Mouse (Mus musculus) erythroblast, adult 5-6 weeks (primary cell): ENCODE results near the gene Card19. TPM values are rescaled to one million over a fixed set of nuclear protein-coding genes. Genes with fewer than 3 reads are reported as not detected.

Experiments used
- ATAC-seq: replicated peaks from 2 replicates; pipeline ENCODE4 v1.8.0; 2016; ENCODE audit warnings: moderate number of reproducible peaks, mild to moderate bottlenecking, moderate TSS enrichment, inconsistent platforms; ENCODE audit not compliant: poor library complexity, low FRiP score, severe bottlenecking
- total RNA-seq, 2 experiments: library from RNA; stranded (forward) in 1 of 2; stranded (reverse) in 1 of 2; fragments of 150-400 nt in 1 of 2; fragments of 200-764, 138-1000 nt in 1 of 2; gene quantifications; 2 replicates each; pipeline versions ENCODE4 v1.2.3 to v1.2.4; 2015 to 2017; ENCODE audit warnings: low replicate concordance in 2 of 2

The Card19 gene
- total RNA-seq (2015; ENCODE audit: low replicate concordance) (13.1 and 22.8 TPM in 2 replicates), total RNA-seq (2017; ENCODE audit: low replicate concordance) (8.2 and 8.9 TPM in 2 replicates)

DNA sequence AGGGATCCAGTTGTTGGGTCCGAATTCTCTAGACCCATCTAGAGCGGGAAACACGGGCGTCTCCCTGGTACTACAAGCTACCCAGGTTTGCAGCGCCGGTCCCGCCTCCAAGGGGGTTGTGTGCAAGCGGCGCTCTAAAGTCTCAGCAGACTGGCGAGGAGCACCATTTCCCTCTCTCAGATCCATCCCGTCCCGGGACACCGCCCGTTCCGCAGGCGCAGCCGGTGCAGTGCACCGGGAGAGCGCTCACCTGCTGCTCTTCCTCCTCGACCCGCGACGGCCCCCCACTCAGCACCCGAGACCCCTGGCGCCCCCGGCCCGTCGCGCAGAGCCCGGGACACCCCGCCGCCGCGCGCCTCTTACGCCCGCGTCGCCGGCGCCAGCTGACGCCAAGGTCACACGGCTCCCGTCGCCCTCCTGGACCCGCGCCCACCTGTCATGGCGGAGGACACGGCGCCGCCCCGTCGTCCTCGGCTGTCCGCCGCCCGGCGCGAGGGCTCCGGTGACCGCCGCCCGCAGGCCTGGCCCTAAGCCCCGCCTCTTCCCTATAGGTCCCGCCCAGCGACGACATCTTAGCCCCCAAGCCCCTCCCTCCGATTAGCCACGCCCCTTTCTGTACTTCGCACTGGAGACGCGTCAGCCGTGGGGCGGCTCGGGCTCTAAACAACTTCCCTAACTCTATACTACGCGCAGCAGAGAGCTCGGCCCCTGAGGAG lies at the start of gene Card19:
Card19 (minus strand) TSS at position 534 of the 716 bp plus-strand sequence.
- peak; percentile 90 for ATAC-seq

- ATAC-seq, result no peak
Observed at GRCm38 (mm10) chr13:49260036-49260722, 44.3 kb upstream of the Card19 start.

GRCm38 (mm10) chr13:49257819-49258313 lies 42.0 kb upstream of the Card19 start:
- ATAC-seq, result no peak

DNA sequence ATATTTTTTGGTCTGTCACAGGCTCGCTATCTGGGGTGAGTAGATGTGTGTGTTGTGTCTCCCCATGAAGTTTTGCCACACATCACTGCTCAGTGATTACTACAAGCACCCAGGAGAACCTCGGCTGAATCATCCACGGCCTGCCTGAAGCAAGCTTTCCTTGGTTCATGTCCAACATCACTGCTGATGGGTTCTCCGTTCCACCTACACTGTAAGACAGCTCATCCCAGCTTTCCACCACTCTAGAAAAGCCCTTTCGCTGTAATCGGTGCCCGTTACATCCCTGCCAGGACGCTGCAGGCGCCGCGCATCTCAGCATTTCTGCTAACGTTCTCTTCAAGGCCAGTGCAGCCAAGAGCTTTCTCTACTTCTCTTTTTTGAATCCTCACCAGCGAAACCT lies 36.9 kb upstream of the Card19 start:
- ATAC-seq, result no peak

GRCm38 (mm10) chr13:49252113-49252512 lies 36.3 kb upstream of the Card19 start:
- ATAC-seq, result no peak

GRCm38 (mm10) chr13:49250716-49251517 lies 35.1 kb upstream of the Card19 start:
- ATAC-seq, result no peak

DNA sequence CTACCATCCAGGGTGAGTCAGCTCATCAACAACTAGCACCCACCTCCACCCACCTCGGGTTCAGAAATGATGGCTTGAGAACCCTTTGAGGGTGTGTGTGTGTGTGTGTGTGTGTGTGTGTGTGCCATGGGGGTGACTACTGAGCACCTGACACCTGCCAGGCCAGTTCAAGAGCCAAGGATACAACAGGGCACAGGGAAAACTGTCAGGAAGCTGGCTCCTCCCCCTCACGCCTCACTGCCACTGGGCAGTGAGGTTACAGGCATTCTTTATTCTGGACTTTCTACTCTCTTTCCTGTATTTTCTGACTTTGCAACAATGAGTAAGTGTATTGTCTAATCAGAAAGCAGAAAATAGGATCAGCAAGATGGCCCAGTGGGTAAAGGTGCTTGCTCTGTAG lies 33.8 kb upstream of the Card19 start:
- ATAC-seq, result no peak

- ATAC-seq, result no peak
Observed at GRCm38 (mm10) chr13:49248923-49249322, 33.1 kb upstream of the Card19 start.

GRCm38 (mm10) chr13:49248467-49248862 lies 32.6 kb upstream of the Card19 start, which contains the start of gene Susd3:
TSS of gene Susd3 (minus strand) at chr13:49248706.
- ATAC-seq, result no peak

- ATAC-seq, result no peak
Observed at GRCm38 (mm10) chr13:49247740-49248466, 32.1 kb upstream of the Card19 start.

GRCm38 (mm10) chr13:49247232-49247739 lies 31.4 kb upstream of the Card19 start:
- ATAC-seq, result no peak

GRCm38 (mm10) chr13:49246626-49247025 lies 30.8 kb upstream of the Card19 start:
- no peak for ATAC-seq

GRCm38 (mm10) chr13:49246011-49246410 lies 30.2 kb upstream of the Card19 start:
- ATAC-seq, result no peak

DNA sequence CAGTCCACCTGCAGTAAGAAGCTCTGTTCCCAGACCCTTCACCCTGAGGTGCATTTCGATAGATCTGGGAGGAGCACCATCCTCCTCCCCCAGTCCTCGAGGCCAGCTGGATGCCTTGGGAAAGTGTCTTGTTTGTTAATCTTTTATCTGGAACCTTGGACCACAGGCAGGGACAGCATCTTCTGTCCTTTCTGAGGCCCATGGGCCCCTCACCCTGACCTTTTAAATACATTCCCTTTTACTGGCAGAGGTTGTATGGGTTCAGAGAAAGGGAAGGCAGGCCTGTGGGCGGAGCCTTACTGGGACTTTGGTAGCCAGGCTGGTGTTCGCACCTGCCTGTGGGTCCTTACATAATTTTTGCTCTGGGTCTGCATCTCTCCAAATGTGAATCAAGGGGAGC lies 29.4 kb upstream of the Card19 start:
- no peak for ATAC-seq

- ATAC-seq, result no peak
Observed at GRCm38 (mm10) chr13:49243492-49243891, 27.7 kb upstream of the Card19 start.

DNA sequence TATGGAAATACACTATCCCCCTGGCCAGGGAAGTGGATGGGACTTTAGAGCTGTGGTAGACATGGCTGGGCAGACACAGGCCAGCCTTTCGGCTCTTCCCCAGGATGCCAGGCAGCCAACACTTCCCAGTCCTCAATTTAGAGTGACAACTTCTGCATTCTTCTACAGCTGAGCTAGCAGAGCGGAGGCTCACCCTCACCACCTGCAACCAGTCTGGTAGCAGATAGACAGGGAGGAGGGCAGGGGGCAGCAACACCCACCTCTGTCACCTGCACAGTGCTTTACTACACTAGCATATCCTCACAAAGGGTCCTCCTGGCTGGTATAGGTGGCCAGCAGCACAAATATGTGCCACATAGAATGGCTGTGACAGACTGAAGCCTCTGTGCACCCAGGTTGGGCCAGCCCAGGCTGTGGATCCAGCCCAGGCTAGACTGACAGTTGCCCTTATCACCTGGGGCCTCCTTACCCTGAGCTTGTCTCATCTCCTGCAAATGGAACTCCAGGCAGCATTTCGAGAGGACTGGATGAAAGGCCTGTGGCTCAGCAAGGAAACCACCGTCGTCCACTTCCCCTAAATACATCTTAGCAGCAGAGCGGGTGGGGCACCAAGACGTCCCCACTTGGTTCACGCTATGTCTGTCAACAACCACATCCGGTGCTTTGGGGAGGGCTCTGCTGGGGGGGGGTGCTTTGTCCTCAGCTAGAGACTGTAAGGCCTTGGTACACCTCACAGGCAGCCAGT lies 26.7 kb upstream of the Card19 start:
- ATAC-seq, result no peak

GRCm38 (mm10) chr13:49238737-49239136 lies 22.9 kb upstream of the Card19 start:
- ATAC-seq, result no peak

GRCm38 (mm10) chr13:49237617-49238016 lies 21.8 kb upstream of the Card19 start:
- no peak for ATAC-seq

DNA sequence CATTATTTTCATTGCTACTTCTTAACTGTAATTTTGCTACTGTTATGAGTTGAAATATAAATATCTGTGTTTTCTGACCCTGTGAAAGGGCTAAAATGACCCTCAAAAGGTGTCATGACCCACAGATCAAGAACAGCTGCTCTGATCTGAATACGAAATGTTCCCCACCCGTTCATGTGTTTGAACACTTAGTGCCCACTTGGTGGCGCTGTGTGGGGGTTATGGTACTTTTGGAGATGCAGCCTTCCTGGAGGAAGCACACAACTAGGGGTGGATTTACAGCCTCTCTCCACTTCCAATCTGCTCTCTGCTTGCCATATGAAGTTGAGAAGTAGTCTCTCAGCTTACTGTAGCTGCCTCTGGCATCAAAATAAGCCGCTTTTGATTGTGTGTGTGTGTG lies 18.9 kb upstream of the Card19 start:
- ATAC-seq, result no peak
